ENCODE assay signal across 39 mouse cellular contexts in genomic region chr4:128241854-128242356, GRCm38 (mm10). TPM values are rescaled to one million over a fixed set of nuclear protein-coding genes. Genes with fewer than 3 reads are reported as not detected.
DNase-seq lines count a peak whose midpoint lies in the region; ATAC-seq and TF ChIP-seq lines count a peak whose summit lies in the region.
"Had no signal": no experiment of that assay in that cellular context is flagged by ENCODE, and none has a peak within 500 bp of the region (broad histone marks: within the 10 kb centered on the region; RNA-seq: fewer than 3 reads in every experiment).

No protein-coding gene starts in this region.

- no peaks in the 10 kb centered on the region for H3K36me3 ChIP-seq in hindbrain, embryonic 11.5 days (ENCODE audit: control insufficient read depth, insufficient read depth, low read length)
- no peaks in the 10 kb centered on the region for H3K36me3 ChIP-seq in hindbrain, embryonic 15.5 days
- no peaks in the 10 kb centered on the region for H3K36me3 ChIP-seq in midbrain, embryonic 12.5 days
- no peaks in the 10 kb centered on the region for H3K36me3 ChIP-seq in midbrain, postnatal 0 days (ENCODE audit: insufficient read depth, low read length)
- no peaks in the 10 kb centered on the region for H3K36me3 ChIP-seq in heart, embryonic 11.5 days (ENCODE audit: control insufficient read depth, insufficient read depth, low read length)
- H3K36me3 ChIP-seq: forebrain, embryonic 15.5 days; heart, embryonic 12.5 days; intestine, embryonic 15.5 days; limb, embryonic 10.5 days; limb, embryonic 15.5 days; liver, embryonic 15.5 days had no signal

- H3K9ac ChIP-seq in hindbrain, embryonic 11.5 days (ENCODE audit: low read depth, low read length), result no peak overlapping the region
- H3K9ac ChIP-seq in hindbrain, embryonic 15.5 days, result no peak overlapping the region
- no peak overlapping the region for H3K9ac ChIP-seq in midbrain, embryonic 12.5 days (replicated peaks)
- no peak overlapping the region for H3K9ac ChIP-seq in midbrain, postnatal 0 days (replicated peaks; ENCODE audit: low read length, poor library complexity, severe bottlenecking)
- H3K9ac ChIP-seq in heart, embryonic 11.5 days (ENCODE audit: low read depth, low read length), result no peak overlapping the region
- H3K9ac ChIP-seq: forebrain, embryonic 15.5 days; heart, embryonic 12.5 days; intestine, embryonic 15.5 days; limb, embryonic 15.5 days; liver, embryonic 15.5 days; lung, embryonic 14.5 days had no signal

- 51% methylated on average over 2 of the region's 2 CpGs for WGBS in hindbrain, embryonic 11.5 days
- 26% methylated on average over 2 of the region's 2 CpGs for WGBS in hindbrain, embryonic 15.5 days
- 22% methylated on average over 2 of the region's 2 CpGs for WGBS in midbrain, embryonic 12.5 days
- WGBS in midbrain, postnatal 0 days, result 31% methylated on average over 2 of the region's 2 CpGs
- whole genome bisulfite sequencing in heart, embryonic 11.5 days (ENCODE audit: insufficient replicate concordance), result 59% methylated on average over 2 of the region's 2 CpGs

- DNase-seq in hindbrain, embryonic 11.5 days (ENCODE audit: low spot score), result no peak
- no peak for DNase-seq in midbrain, postnatal 0 days (ENCODE audit: low spot score)
- DNase-seq in left cerebral cortex, adult 18-20 months (ENCODE audit: low spot score in 2 of 2), result no peak
- no peak for DNase-seq in heart, postnatal 25 days (ENCODE audit: low spot score)
- no peak for DNase-seq in cerebellum, postnatal 4 days (ENCODE audit: low spot score in 2 of 2)
- DNase-seq: adrenal gland, postnatal 14 days; cerebellum, adult 18-20 months; cerebellum, postnatal 10 days; gastrocnemius, adult 2 months; gastrocnemius, postnatal 36 days; heart, adult 18-20 months; kidney, adult 9 months; kidney, postnatal 10 days; layer of hippocampus, postnatal 36 days; lung, embryonic 14.5 days; lung, postnatal 14 days; right cerebral cortex, adult 18-20 months; right cerebral cortex, postnatal 4 days; thymus, adult 18-20 months; thymus, postnatal 36 days had no signal

- H3K4me2 ChIP-seq in hindbrain, embryonic 11.5 days (replicated peaks; ENCODE audit: low read depth, low read length), result no peak overlapping the region
- no peak overlapping the region for H3K4me2 ChIP-seq in hindbrain, embryonic 15.5 days
- 0 out of 2 replicates have a peak overlapping the region, but pooled peaks have one; percentile 19 for H3K4me2 ChIP-seq in midbrain, embryonic 12.5 days (replicated peaks)
- no peak overlapping the region for H3K4me2 ChIP-seq in midbrain, postnatal 0 days (ENCODE audit: low read depth, low read length, poor library complexity, severe bottlenecking)
- H3K4me2 ChIP-seq in heart, embryonic 11.5 days, result no peak overlapping the region
- H3K4me2 ChIP-seq: forebrain, embryonic 15.5 days; heart, embryonic 12.5 days; intestine, embryonic 15.5 days; limb, embryonic 15.5 days; liver, embryonic 15.5 days; lung, embryonic 14.5 days had no signal

- H3K4me3 ChIP-seq in hindbrain, embryonic 11.5 days (ENCODE audit: low read depth, low read length), result no peak overlapping the region
- H3K4me3 ChIP-seq in hindbrain, embryonic 15.5 days, result no peak overlapping the region
- no peak overlapping the region for H3K4me3 ChIP-seq in midbrain, embryonic 12.5 days
- H3K4me3 ChIP-seq in midbrain, postnatal 0 days (ENCODE audit: low read depth, low read length), result no peak overlapping the region
- no peak overlapping the region for H3K4me3 ChIP-seq in heart, embryonic 11.5 days (ENCODE audit: low read depth, low read length)
- H3K4me3 ChIP-seq: forebrain, embryonic 15.5 days; gastrocnemius, adult 2 months; heart, embryonic 12.5 days; intestine, embryonic 15.5 days; limb, embryonic 10.5 days; limb, embryonic 15.5 days; liver, embryonic 15.5 days; myocyte had no signal

- TF ChIP-seq CTCF in midbrain, postnatal 0 days (IDR thresholded peaks at IDR 0.05), result no peak

- H3K9me3 ChIP-seq in hindbrain, embryonic 11.5 days (ENCODE audit: control insufficient read depth, low read length), result no peaks in the 10 kb centered on the region
- H3K9me3 ChIP-seq in hindbrain, embryonic 15.5 days, result no peaks in the 10 kb centered on the region
- H3K9me3 ChIP-seq in midbrain, embryonic 12.5 days, result no peaks in the 10 kb centered on the region
- H3K9me3 ChIP-seq in midbrain, postnatal 0 days (ENCODE audit: low read length), result no peaks in the 10 kb centered on the region
- no peaks in the 10 kb centered on the region for H3K9me3 ChIP-seq in heart, embryonic 11.5 days (replicated peaks; ENCODE audit: control insufficient read depth, low read length)
- H3K9me3 ChIP-seq: forebrain, embryonic 15.5 days; heart, embryonic 12.5 days; intestine, embryonic 15.5 days; limb, embryonic 10.5 days; limb, embryonic 15.5 days; liver, embryonic 15.5 days had no signal

- intact Hi-C loops in heart, postnatal 25 days (cut with DNase I), result no loop called here

- H3K4me1 ChIP-seq in hindbrain, embryonic 11.5 days (replicated peaks; ENCODE audit: control insufficient read depth, insufficient read depth, low read length), result peaks cover 2% of the 10 kb centered on the region; the same call in 1 of the 2 replicates
- peaks cover 17% of the 10 kb centered on the region for H3K4me1 ChIP-seq in hindbrain, embryonic 15.5 days (replicated peaks)
- H3K4me1 ChIP-seq in midbrain, embryonic 12.5 days, result peaks cover 24% of the 10 kb centered on the region
- H3K4me1 ChIP-seq in midbrain, postnatal 0 days (ENCODE audit: insufficient read depth, low read length), result no peaks in the 10 kb centered on the region; the same call in 1 of the 2 replicates
- H3K4me1 ChIP-seq in heart, embryonic 11.5 days (ENCODE audit: control insufficient read depth, insufficient read depth, low read length), result no peaks in the 10 kb centered on the region
- H3K4me1 ChIP-seq: heart, embryonic 12.5 days; intestine, embryonic 15.5 days; limb, embryonic 15.5 days; liver, embryonic 15.5 days had no signal

- no peaks in the 10 kb centered on the region for H3K27me3 ChIP-seq in hindbrain, embryonic 11.5 days (ENCODE audit: control insufficient read depth, insufficient read depth, low read length)
- H3K27me3 ChIP-seq in hindbrain, embryonic 15.5 days, result no peaks in the 10 kb centered on the region
- H3K27me3 ChIP-seq in midbrain, embryonic 12.5 days, result no peaks in the 10 kb centered on the region
- H3K27me3 ChIP-seq in midbrain, postnatal 0 days (ENCODE audit: insufficient read depth, low read length), result no peaks in the 10 kb centered on the region
- H3K27me3 ChIP-seq in heart, embryonic 11.5 days (ENCODE audit: control insufficient read depth, insufficient read depth, low read length), result no peaks in the 10 kb centered on the region
- H3K27me3 ChIP-seq: forebrain, embryonic 15.5 days; heart, embryonic 12.5 days; intestine, embryonic 15.5 days; limb, embryonic 15.5 days; liver, embryonic 15.5 days had no signal

- H3K27ac ChIP-seq in hindbrain, embryonic 11.5 days (ENCODE audit: low read depth, low read length), result peak overlapping the region; percentile 48; the same call in 1 of the 2 replicates
- H3K27ac ChIP-seq in hindbrain, embryonic 15.5 days (replicated peaks), result peak overlapping the region; percentile 58
- peak overlapping the region; percentile 56 for H3K27ac ChIP-seq in midbrain, embryonic 12.5 days (replicated peaks)
- H3K27ac ChIP-seq in midbrain, postnatal 0 days (ENCODE audit: low read depth, low read length), result peak overlapping the region; percentile 62; the same call in 1 of the 2 replicates
- H3K27ac ChIP-seq in heart, embryonic 11.5 days (ENCODE audit: low read depth, low read length), result no peak overlapping the region
- H3K27ac ChIP-seq: forebrain, embryonic 15.5 days; gastrocnemius, adult 2 months; intestine, embryonic 15.5 days; limb, embryonic 10.5 days; limb, embryonic 15.5 days; liver, embryonic 15.5 days; stomach, postnatal 0 days had no signal

- no peak for ATAC-seq in hindbrain, embryonic 11.5 days (ENCODE audit: low FRiP score)
- ATAC-seq in hindbrain, embryonic 15.5 days (ENCODE audit: low FRiP score, low read depth), result peak; percentile 69
- ATAC-seq in midbrain, embryonic 12.5 days (ENCODE audit: low FRiP score, low read depth), result no peak
- no peak for ATAC-seq in midbrain, postnatal 0 days (ENCODE audit: low FRiP score)
- no peak for ATAC-seq in heart, embryonic 11.5 days (replicated peaks; ENCODE audit: insufficient number of reproducible peaks, low FRiP score, low TSS enrichment)
- ATAC-seq: CD4-positive, CD25-positive, alpha-beta regulatory T cell, adult 4 months; forebrain, embryonic 15.5 days; intestine, embryonic 15.5 days had no signal

RNA-seq across cellular contexts. Expression of gene Hmgb4, which starts 18.9 kb away (rescaled TPM):
- polyA plus RNA-seq in hindbrain, embryonic 11.5 days (2014; fragmentation: Nextera tagmentation; extraction: Ambion mirVana), result not detected in 2 replicates
- polyA plus RNA-seq in hindbrain, embryonic 15.5 days (2015; fragmentation: Nextera tagmentation; extraction: Ambion mirVana), result 0.22 TPM in 1 of 2 replicates, not detected in the other
- not detected in 2 replicates for polyA plus RNA-seq in midbrain, embryonic 12.5 days (2016; fragmentation: Nextera tagmentation; extraction: Ambion mirVana)
- total RNA-seq in midbrain, postnatal 0 days (2014; rRNA removed), result not detected in 2 replicates
- 0.23 TPM in 1 of 2 replicates, not detected in the other for polyA plus RNA-seq in midbrain, postnatal 0 days (2015; fragmentation: Nextera tagmentation; extraction: Ambion mirVana)
- total RNA-seq in left cerebral cortex, adult 18-20 months (2021), result not detected
- not detected for total RNA-seq in heart, postnatal 25 days (2021)
- polyA plus RNA-seq in heart, embryonic 11.5 days (2014; fragmentation: Nextera tagmentation; extraction: Ambion mirVana), result not detected in 2 replicates
- total RNA-seq: adrenal gland, postnatal 14 days; gastrocnemius, adult 2 months; gastrocnemius, postnatal 36 days; heart, adult 18-20 months; hematopoietic stem cell, adult 5-6 weeks; neutrophil, adult 5-6 weeks had no signal
- polyA plus RNA-seq: CD4-positive, CD25-positive, alpha-beta regulatory T cell, adult 4 months; embryonic facial prominence, embryonic 11.5 days; forebrain, embryonic 15.5 days; frontal cortex, adult 2 months; heart, embryonic 12.5 days; heart, postnatal 0 days; intestine, embryonic 15.5 days; large intestine, adult 2 months; limb, embryonic 10.5 days; limb, embryonic 15.5 days; liver, embryonic 15.5 days; lung, embryonic 14.5 days; myocyte; spleen, adult 2 months; stomach, postnatal 0 days had no signal
